Mouse (Mus musculus): Measurements from ENCODE around the gene Lrrn4. TPM values are rescaled to one million over a fixed set of nuclear protein-coding genes. Genes with fewer than 3 reads are reported as not detected.

Gene Lrrn4
- 32.6 and 32.7 TPM in 2 replicates for polyA plus RNA-seq (2016; fragmentation: Nextera tagmentation; extraction: Ambion mirVana)

GRCm38 (mm10) chr2:132880844-132881645 is at the start of gene Lrrn4:
Lrrn4 (minus strand) TSS chr2:132880891.
- no peak for DNase-seq (ENCODE audit: low spot score)
- Histone ChIP-seq H3K36me3 (no peaks in the 10 kb centered on the region), H3K27ac (peak within 1 kb of the TSS; percentile 75), H3K27me3 (ENCODE audit: insufficient read depth, poor library complexity, severe bottlenecking) (peaks cover 47% of the 10 kb centered on the region), H3K9me3 (no peaks in the 10 kb centered on the region), H3K4me1 (peaks cover 35% of the 10 kb centered on the region), H3K4me3 (peak within 1 kb of the TSS; percentile 72)
- WGBS, result 6% methylated on average over 12 of the region's 12 CpGs

- Histone ChIP-seq H3K27ac (no peak overlapping the region), H3K36me3 (no peaks in the 10 kb centered on the region), H3K27me3 (ENCODE audit: insufficient read depth, poor library complexity, severe bottlenecking) (no peaks in the 10 kb centered on the region), H3K4me1 (no peaks in the 10 kb centered on the region), H3K9me3 (no peaks in the 10 kb centered on the region), H3K4me3 (no peak overlapping the region)
- no peak for DNase-seq (ENCODE audit: low spot score)
- WGBS, result 82% methylated on average over 2 of the region's 2 CpGs
Measured at GRCm38 (mm10) chr2:132928999-132929398, 48.3 kb upstream of the Lrrn4 start.

- no peak for DNase-seq (ENCODE audit: low spot score)
- Histone ChIP-seq H3K9me3 (no peaks in the 10 kb centered on the region), H3K36me3 (no peaks in the 10 kb centered on the region), H3K4me3 (no peak overlapping the region), H3K4me1 (0 out of 2 replicates have a peak, but pooled peaks cover 3% of the 10 kb centered on the region), H3K27me3 (ENCODE audit: insufficient read depth, poor library complexity, severe bottlenecking) (no peaks in the 10 kb centered on the region), H3K27ac (no peak overlapping the region)
- WGBS, result 48% methylated on average over 2 of the region's 2 CpGs
Measured at GRCm38 (mm10) chr2:132927871-132928270, 47.2 kb upstream of the Lrrn4 start.

- 0 out of 2 replicates have a peak, but pooled peaks cover 3% of the 10 kb centered on the region for H3K4me1 ChIP-seq
- H3K27ac ChIP-seq, result no peak overlapping the region
- H3K4me3 ChIP-seq, result no peak overlapping the region
- no peak for DNase-seq (ENCODE audit: low spot score)
- H3K36me3 ChIP-seq, result no peaks in the 10 kb centered on the region
- 75% methylated on average over 2 of the region's 2 CpGs for WGBS
- H3K9me3 ChIP-seq, result no peaks in the 10 kb centered on the region
- H3K27me3 ChIP-seq (ENCODE audit: insufficient read depth, poor library complexity, severe bottlenecking), result no peaks in the 10 kb centered on the region
Measured at GRCm38 (mm10) chr2:132927298-132927697, 46.6 kb upstream of the Lrrn4 start.

GRCm38 (mm10) chr2:132923290-132924085 is 42.8 kb upstream of the Lrrn4 start:
- Histone ChIP-seq H3K27ac (no peak overlapping the region), H3K36me3 (no peaks in the 10 kb centered on the region), H3K9me3 (no peaks in the 10 kb centered on the region), H3K4me3 (no peak overlapping the region), H3K4me1 (0 out of 2 replicates have a peak, but pooled peaks cover 3% of the 10 kb centered on the region), H3K27me3 (ENCODE audit: insufficient read depth, poor library complexity, severe bottlenecking) (no peaks in the 10 kb centered on the region)
- WGBS, result 34% methylated on average over 8 of the region's 8 CpGs
- no peak for DNase-seq (ENCODE audit: low spot score)

GRCm38 (mm10) chr2:132922076-132922873 is 41.6 kb upstream of the Lrrn4 start:
- no peak for DNase-seq (ENCODE audit: low spot score)
- Histone ChIP-seq H3K27ac (no peak overlapping the region), H3K36me3 (no peaks in the 10 kb centered on the region), H3K27me3 (ENCODE audit: insufficient read depth, poor library complexity, severe bottlenecking) (no peaks in the 10 kb centered on the region), H3K9me3 (no peaks in the 10 kb centered on the region), H3K4me1 (0 out of 2 replicates have a peak, but pooled peaks cover 3% of the 10 kb centered on the region), H3K4me3 (no peak overlapping the region)
- 75% methylated on average over 9 of the region's 9 CpGs for WGBS

GRCm38 (mm10) chr2:132914785-132915184 is 34.1 kb upstream of the Lrrn4 start:
- Histone ChIP-seq H3K27me3 (ENCODE audit: insufficient read depth, poor library complexity, severe bottlenecking) (no peaks in the 10 kb centered on the region), H3K4me1 (no peaks in the 10 kb centered on the region), H3K27ac (no peak overlapping the region), H3K9me3 (no peaks in the 10 kb centered on the region), H3K4me3 (no peak overlapping the region), H3K36me3 (no peaks in the 10 kb centered on the region)
- WGBS, result 81% methylated on average over 1 of the region's 1 CpGs
- no peak for DNase-seq (ENCODE audit: low spot score)

GRCm38 (mm10) chr2:132906763-132907162 is 26.1 kb upstream of the Lrrn4 start:
- Histone ChIP-seq H3K9me3 (no peaks in the 10 kb centered on the region), H3K27ac (no peak overlapping the region), H3K4me3 (no peak overlapping the region), H3K4me1 (no peaks in the 10 kb centered on the region), H3K27me3 (ENCODE audit: insufficient read depth, poor library complexity, severe bottlenecking) (no peaks in the 10 kb centered on the region), H3K36me3 (no peaks in the 10 kb centered on the region)
- WGBS, result 21% methylated on average over 8 of the region's 8 CpGs
- no peak for DNase-seq (ENCODE audit: low spot score)

- no peak for DNase-seq (ENCODE audit: low spot score)
- 66% methylated on average over 2 of the region's 2 CpGs for WGBS
- Histone ChIP-seq H3K9me3 (no peaks in the 10 kb centered on the region), H3K36me3 (no peaks in the 10 kb centered on the region), H3K27me3 (ENCODE audit: insufficient read depth, poor library complexity, severe bottlenecking) (no peaks in the 10 kb centered on the region), H3K4me3 (no peak overlapping the region), H3K4me1 (no peaks in the 10 kb centered on the region), H3K27ac (no peak overlapping the region)
Measured at GRCm38 (mm10) chr2:132904961-132905360, 24.3 kb upstream of the Lrrn4 start.

- H3K4me1 ChIP-seq, result no peaks in the 10 kb centered on the region
- no peaks in the 10 kb centered on the region for H3K27me3 ChIP-seq (ENCODE audit: insufficient read depth, poor library complexity, severe bottlenecking)
- no peak overlapping the region for H3K4me3 ChIP-seq
- no peaks in the 10 kb centered on the region for H3K36me3 ChIP-seq
- H3K27ac ChIP-seq, result no peak overlapping the region
- no peak for DNase-seq (ENCODE audit: low spot score)
- WGBS, result 30% methylated on average over 3 of the region's 3 CpGs
- no peaks in the 10 kb centered on the region for H3K9me3 ChIP-seq
Measured at GRCm38 (mm10) chr2:132903498-132903897, 22.8 kb upstream of the Lrrn4 start.

GRCm38 (mm10) chr2:132902056-132902455 is 21.4 kb upstream of the Lrrn4 start:
- no peaks in the 10 kb centered on the region for H3K4me1 ChIP-seq
- H3K36me3 ChIP-seq, result no peaks in the 10 kb centered on the region
- WGBS, result 69% methylated on average over 3 of the region's 4 CpGs
- no peaks in the 10 kb centered on the region for H3K27me3 ChIP-seq (ENCODE audit: insufficient read depth, poor library complexity, severe bottlenecking)
- H3K4me3 ChIP-seq, result no peak overlapping the region
- no peak overlapping the region for H3K27ac ChIP-seq
- DNase-seq (ENCODE audit: low spot score), result no peak
- H3K9me3 ChIP-seq, result no peaks in the 10 kb centered on the region

- no peaks in the 10 kb centered on the region for H3K9me3 ChIP-seq
- WGBS, result 71% methylated on average over 4 of the region's 4 CpGs
- no peaks in the 10 kb centered on the region for H3K4me1 ChIP-seq
- no peaks in the 10 kb centered on the region for H3K27me3 ChIP-seq (ENCODE audit: insufficient read depth, poor library complexity, severe bottlenecking)
- DNase-seq (ENCODE audit: low spot score), result no peak
- no peaks in the 10 kb centered on the region for H3K36me3 ChIP-seq
- H3K27ac ChIP-seq, result no peak overlapping the region
- H3K4me3 ChIP-seq, result no peak overlapping the region
Measured at GRCm38 (mm10) chr2:132901636-132902035, 20.9 kb upstream of the Lrrn4 start.

Measured in heart, embryonic 10.5 days (tissue).